Mouse (Mus musculus): ENCODE data around the gene Gm8660. TPM values are rescaled to one million over a fixed set of nuclear protein-coding genes. Genes with fewer than 3 reads are reported as not detected.
"Not testable (repeated sequence)": the region's sequence is repeated elsewhere in the genome, so short reads cannot be mapped to it uniquely, and the experiment has no call there.

The Gm8660 gene
- not detected in 2 replicates for polyA plus RNA-seq (2012)

DNA sequence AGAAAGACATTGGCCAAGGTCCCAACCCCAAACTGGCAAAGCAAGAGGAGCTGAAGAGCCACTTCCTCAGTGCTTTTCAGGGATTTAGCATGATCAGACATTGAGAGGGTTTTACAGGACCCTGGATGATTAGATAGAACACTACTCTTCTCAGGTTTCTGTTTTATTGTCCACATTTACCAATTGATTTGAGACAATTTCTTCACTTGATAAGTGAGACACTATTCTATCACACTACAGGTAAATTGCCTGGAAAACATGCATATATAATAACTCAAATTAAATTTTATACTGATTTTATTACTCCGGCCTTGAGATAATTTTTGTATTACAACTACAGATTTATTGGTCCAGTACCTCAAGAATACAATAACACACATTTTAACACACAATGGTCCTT lies at the start of gene Gm8660:
TSS of gene Gm8660 (minus strand) at position 101 of the 400 bp plus-strand sequence.
- TF ChIP-seq GATA1 (IDR thresholded peaks at IDR 0.05; ENCODE audit: low read length), result not testable (repeated sequence)

DNA sequence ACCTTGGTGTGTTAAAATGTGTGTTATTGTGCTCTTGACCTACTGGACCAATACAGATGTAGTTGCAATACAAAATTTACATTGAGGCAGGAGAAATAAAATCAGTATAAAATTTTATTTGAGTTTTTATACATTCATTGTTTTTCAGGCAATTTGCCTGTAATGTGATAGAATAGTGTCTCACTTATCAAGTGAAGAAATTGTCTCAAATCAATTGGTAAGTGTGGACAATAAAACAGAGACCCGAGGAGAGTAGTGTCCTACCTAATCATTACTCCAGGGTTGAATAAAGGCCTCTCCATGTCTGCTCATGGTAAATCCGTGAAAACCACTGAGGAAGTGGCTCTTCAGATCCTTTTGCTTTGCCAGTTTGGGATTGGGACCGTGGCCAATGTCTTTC lies 42.4 kb upstream of the Gm8660 start, which contains the start of gene Vmn1r148:
TSS of gene Vmn1r148 (plus strand) at position 301 of the 400 bp plus-strand sequence.
- not testable (repeated sequence) for TF ChIP-seq GATA1 (IDR thresholded peaks at IDR 0.05; ENCODE audit: low read length)

DNA sequence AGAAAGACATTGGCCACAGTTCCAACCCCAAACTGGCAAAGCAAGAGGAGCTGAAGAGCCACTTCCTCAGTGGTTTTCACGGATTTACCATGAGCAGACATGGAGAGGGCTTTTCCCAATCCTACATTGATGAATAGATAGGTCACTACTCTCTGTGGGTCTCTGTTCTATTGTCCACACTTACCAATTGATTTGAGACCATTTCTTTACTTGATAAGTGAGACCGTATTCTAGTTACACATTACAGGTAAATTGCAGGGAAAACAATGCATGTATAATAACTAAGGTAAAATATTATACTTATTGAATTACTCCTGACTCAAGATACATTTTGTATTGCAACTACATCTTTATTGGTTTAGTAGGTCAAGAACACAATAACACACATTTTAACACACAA lies 41.2 kb downstream of the Gm8660 start, which contains the start of gene Gm4187:
TSS of gene Gm4187 (minus strand) at position 101 of the 400 bp plus-strand sequence.
- TF ChIP-seq GATA1 (IDR thresholded peaks at IDR 0.05; ENCODE audit: low read length), result not testable (repeated sequence)

Other genes with a start within 250 kb of the Gm8660 start
- not detected in 2 replicates for gene Gm10666, start 236.3 kb downstream of the Gm8660 start, polyA plus RNA-seq (2012)
- gene Vmn1r142, start 207.0 kb downstream of the Gm8660 start, polyA plus RNA-seq (2012), result not detected in 2 replicates
- gene Vmn1r143, start 181.7 kb downstream of the Gm8660 start, polyA plus RNA-seq (2012), result not detected in 2 replicates
- gene Gm8653, start 169.8 kb downstream of the Gm8660 start, polyA plus RNA-seq (2012), result not detected in 2 replicates
- not detected in 2 replicates for gene Gm8453, start 141.6 kb downstream of the Gm8660 start, polyA plus RNA-seq (2012)
- not detected in 2 replicates for gene Gm4187, start 41.3 kb downstream of the Gm8660 start, polyA plus RNA-seq (2012)
- gene Vmn1r148, start 42.5 kb upstream of the Gm8660 start, polyA plus RNA-seq (2012), result not detected in 2 replicates
- not detected in 2 replicates for gene Vmn1r149, start 67.2 kb upstream of the Gm8660 start, polyA plus RNA-seq (2012)
- not detected in 2 replicates for gene Gm10665, start 93.0 kb upstream of the Gm8660 start, polyA plus RNA-seq (2012)
- gene Vmn1r151, start 128.6 kb upstream of the Gm8660 start, polyA plus RNA-seq (2012), result not detected in 2 replicates
- gene Vmn1r152, start 151.9 kb upstream of the Gm8660 start, polyA plus RNA-seq (2012), result not detected in 2 replicates
- not detected in 2 replicates for gene Gm8677, start 163.8 kb upstream of the Gm8660 start, polyA plus RNA-seq (2012)
- gene Gm4201, start 194.3 kb upstream of the Gm8660 start, polyA plus RNA-seq (2012), result not detected in 2 replicates
- gene Gm4565, start 217.1 kb upstream of the Gm8660 start, polyA plus RNA-seq (2012), result not detected in 2 replicates

Measured in G1E-ER4 (cell line).